Mouse (Mus musculus) myocyte (in vitro differentiated cells): ENCODE data around the gene Rbm33.

ENCODE experiments used
- CEBPB ChIP-seq: IDR thresholded peaks from 2 replicates; pipeline ENCODE4 v1.6.1; 2011; ENCODE audit warnings: mild to moderate bottlenecking, moderate library complexity; ENCODE audit not compliant: poor library complexity, insufficient read depth, severe bottlenecking
- E2F4 ChIP-seq: IDR thresholded peaks from one replicate; pipeline ENCODE4 v1.6.1; 2011; ENCODE audit warnings: mild to moderate bottlenecking, control low read depth, moderate library complexity; ENCODE audit not compliant: insufficient read depth
- MAX ChIP-seq: IDR thresholded peaks from one replicate; pipeline ENCODE4 v1.6.1; 2011; ENCODE audit warnings: low read depth, mild to moderate bottlenecking, control low read depth
- MYOG ChIP-seq, 3 experiments: IDR thresholded peaks; one replicate each; pipeline ENCODE4 v1.6.1; 2011; ENCODE audit warnings: control low read depth in 2 of 3, low read depth in 2 of 3, mild to moderate bottlenecking in 2 of 3; ENCODE audit not compliant: insufficient read length in 2 of 3, control insufficient read depth in 1 of 3, insufficient read depth in 1 of 3
- POLR2A ChIP-seq: IDR thresholded peaks from one replicate; pipeline ENCODE4 v1.6.1; 2011; ENCODE audit warnings: low read depth, mild to moderate bottlenecking, control low read depth, moderate library complexity; ENCODE audit not compliant: insufficient read length
- POLR2AphosphoS2 ChIP-seq: IDR thresholded peaks from one replicate; pipeline ENCODE4 v1.6.1; 2011; ENCODE audit warnings: low read depth, control low read depth; ENCODE audit not compliant: insufficient read length
- REST ChIP-seq: IDR thresholded peaks from one replicate; pipeline ENCODE4 v1.6.1; 2011; ENCODE audit warnings: mild to moderate bottlenecking, control low read depth, moderate library complexity; ENCODE audit not compliant: insufficient read depth, insufficient read length
- SRF ChIP-seq: IDR thresholded peaks from one replicate; pipeline ENCODE4 v1.6.1; 2011; ENCODE audit warnings: low read depth; ENCODE audit not compliant: control insufficient read depth, insufficient read length
- TCF12 ChIP-seq: IDR thresholded peaks from one replicate; pipeline ENCODE4 v1.6.1; 2011; ENCODE audit warnings: mild to moderate bottlenecking, control low read depth; ENCODE audit not compliant: poor library complexity, insufficient read depth, severe bottlenecking
- TCF3 ChIP-seq: IDR thresholded peaks from one replicate; pipeline ENCODE4 v1.6.1; 2011; ENCODE audit warnings: low read depth, control low read depth; ENCODE audit not compliant: insufficient read length
- USF1 ChIP-seq: IDR thresholded peaks from one replicate; pipeline ENCODE4 v1.6.1; 2011; ENCODE audit warnings: low read depth, mild to moderate bottlenecking, control low read depth, moderate library complexity

DNA sequence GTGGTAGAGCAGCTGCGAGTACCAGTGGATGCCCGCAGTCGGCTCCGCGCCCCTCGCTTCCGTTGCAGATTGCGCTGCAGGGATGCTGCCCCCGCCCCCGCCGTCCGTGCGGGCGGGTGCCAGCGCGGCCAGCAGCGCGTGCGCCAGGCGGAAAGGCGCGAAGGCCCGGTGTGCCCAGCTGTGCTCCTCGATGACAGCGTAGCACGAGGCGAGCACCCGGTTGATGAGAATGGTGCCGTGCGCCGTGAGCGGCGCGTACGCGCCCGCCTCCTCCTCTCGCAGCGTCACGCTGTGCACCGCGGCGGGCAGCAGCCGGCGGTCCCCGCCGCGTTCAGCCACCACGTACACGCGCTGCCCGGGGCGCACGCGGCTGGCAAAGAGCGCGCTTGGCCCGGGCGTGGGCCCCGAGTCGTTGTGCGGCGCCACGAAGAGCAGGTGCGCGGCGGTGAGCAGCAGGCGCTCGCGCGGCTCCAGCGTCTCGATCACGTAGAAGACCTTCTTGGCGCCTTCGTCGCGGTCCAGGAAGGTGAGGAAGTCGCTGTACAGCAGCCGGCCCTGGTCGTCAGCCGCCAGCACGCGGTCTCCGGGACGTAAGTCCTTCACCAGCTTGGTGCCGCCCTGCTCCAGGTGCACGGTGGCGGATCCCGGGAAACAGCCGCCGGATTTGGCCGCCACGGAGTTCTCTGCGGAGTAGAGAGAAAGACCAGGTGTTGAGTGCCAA lies 141.2 kb downstream of the Rbm33 start:
- no peak for TF ChIP-seq POLR2A
- no peak for TF ChIP-seq POLR2AphosphoS2
- TF ChIP-seq E2F4 = no peak
- TF ChIP-seq TCF12 = no peak
- TF ChIP-seq CEBPB = no peak
- no peak for TF ChIP-seq SRF
- TF ChIP-seq MYOG (IDR thresholded peaks at IDR 0.05; ENCODE audit: control insufficient read depth in 1 of 3, insufficient read depth in 1 of 3, insufficient read length in 2 of 3, low read depth in 2 of 3) = no peak
- TF ChIP-seq TCF3 = no peak
- no peak for TF ChIP-seq MAX
- TF ChIP-seq USF1 = no peak
- TF ChIP-seq REST = no peak
